Mouse (Mus musculus) limb, embryonic 10.5 days (tissue): ENCODE measurements at regions not wholly inside any gene's neighbourhood (a gene's known extent, or its start where the extent isn't known, plus 50 kb on each side); places are given as distances from the start of the nearest gene placed in this dataset.

ENCODE experiments used
- DNase-seq: peaks from one replicate; pipeline ENCODE4 v3.0.0-alpha.2; 2017; ENCODE audit warnings: low spot score
- H3K27ac ChIP-seq: fragments of 300-500 bp; sonication (generic); 2 replicates; pipeline ENCODE4 v1.5.1; 2016; ENCODE audit warnings: mild to moderate bottlenecking
- H3K27me3 ChIP-seq: fragments of 300-500 bp; sonication (generic); 2 replicates; pipeline ENCODE4 v1.6.1; 2016; ENCODE audit warnings: low read depth, mild to moderate bottlenecking; ENCODE audit not compliant: poor library complexity, severe bottlenecking
- H3K36me3 ChIP-seq: fragments of 300-500 bp; sonication (generic); 2 replicates; pipeline ENCODE4 v1.6.1; 2016; ENCODE audit warnings: mild to moderate bottlenecking, moderate library complexity
- H3K4me1 ChIP-seq: fragments of 300-500 bp; sonication (generic); 2 replicates; pipeline ENCODE4 v1.6.1; 2016
- H3K4me3 ChIP-seq: fragments of 300-500 bp; sonication (generic); 2 replicates; pipeline ENCODE4 v1.5.1; 2016; ENCODE audit warnings: mild to moderate bottlenecking, moderate library complexity
- H3K9me3 ChIP-seq: fragments of 300-500 bp; sonication (generic); replicated peaks from 2 replicates; pipeline ENCODE4 v1.6.1; 2016; ENCODE audit warnings: mild to moderate bottlenecking
- WGBS: fragments of 180-500 bp; shearing (Covaris S2); methylation state at CpG from one replicate; pipeline ENCODE4 v1.1.7; 2016; 5-methylcytosine and 5-hydroxymethylcytosine counted together

GRCm38 (mm10) chr12:15965921-15966320, 149.2 kb upstream of the Trib2 start:
- Histone ChIP-seq H3K4me1 (no peaks in the 10 kb centered on the region), H3K36me3 (no peaks in the 10 kb centered on the region), H3K9me3 (no peaks in the 10 kb centered on the region), H3K27ac (no peak overlapping the region), H3K27me3 (no peaks in the 10 kb centered on the region), H3K4me3 (no peak overlapping the region)
- no peak for DNase-seq
- WGBS, result 82% methylated on average over 4 of the region's 4 CpGs

- no peak for DNase-seq
- WGBS, result 90% methylated on average over 4 of the region's 4 CpGs
- H3K36me3 ChIP-seq, result no peaks in the 10 kb centered on the region
These were observed 147.4 kb upstream of the Trib2 start for GRCm38 (mm10) chr12:15964073-15964472.

GRCm38 (mm10) chr12:15961834-15962233, 145.1 kb upstream of the Trib2 start:
- Histone ChIP-seq H3K4me3 (no peak overlapping the region), H3K36me3 (no peaks in the 10 kb centered on the region), H3K4me1 (no peaks in the 10 kb centered on the region), H3K9me3 (no peaks in the 10 kb centered on the region), H3K27ac (no peak overlapping the region), H3K27me3 (no peaks in the 10 kb centered on the region)
- DNase-seq, result no peak
- WGBS, result 84% methylated on average over 2 of the region's 2 CpGs

More at GRCm38 (mm10) chr12:15964073-15964472, 147.4 kb upstream of the Trib2 start:
- H3K4me1 ChIP-seq, result no peaks in the 10 kb centered on the region
- no peaks in the 10 kb centered on the region for H3K9me3 ChIP-seq
- H3K27me3 ChIP-seq, result no peaks in the 10 kb centered on the region
- H3K4me3 ChIP-seq, result no peak overlapping the region
- H3K27ac ChIP-seq, result no peak overlapping the region

GRCm38 (mm10) chr12:15937443-15938237, 120.9 kb upstream of the Trib2 start:
- no peak overlapping the region for H3K4me3 ChIP-seq
- H3K36me3 ChIP-seq, result no peaks in the 10 kb centered on the region
- peak overlapping the region; percentile 30; the same call in 1 of the 2 replicates for H3K27ac ChIP-seq
- WGBS, result 33% methylated on average over 8 of the region's 8 CpGs
- DNase-seq, result peak; percentile 32
- no peaks in the 10 kb centered on the region for H3K9me3 ChIP-seq
- H3K27me3 ChIP-seq, result no peaks in the 10 kb centered on the region
- peaks cover 10% of the 10 kb centered on the region for H3K4me1 ChIP-seq

- Histone ChIP-seq H3K9me3 (no peaks in the 10 kb centered on the region), H3K4me3 (no peak overlapping the region), H3K27me3 (no peaks in the 10 kb centered on the region), H3K4me1 (peaks cover 1% of the 10 kb centered on the region; the same call in 1 of the 2 replicates), H3K36me3 (no peaks in the 10 kb centered on the region), H3K27ac (no peak overlapping the region)
- WGBS, result 91% methylated on average over 4 of the region's 4 CpGs
- no peak for DNase-seq
These were observed 115.3 kb upstream of the Trib2 start for GRCm38 (mm10) chr12:15932067-15932466.

GRCm38 (mm10) chr12:15931535-15931934, 114.8 kb upstream of the Trib2 start:
- Histone ChIP-seq H3K4me1 (no peaks in the 10 kb centered on the region), H3K27ac (no peak overlapping the region), H3K36me3 (no peaks in the 10 kb centered on the region), H3K9me3 (no peaks in the 10 kb centered on the region), H3K27me3 (no peaks in the 10 kb centered on the region), H3K4me3 (no peak overlapping the region)
- 95% methylated on average over 4 of the region's 4 CpGs for WGBS
- no peak for DNase-seq

GRCm38 (mm10) chr12:15930155-15930554, 113.4 kb upstream of the Trib2 start:
- DNase-seq, result no peak
- H3K9me3 ChIP-seq, result no peaks in the 10 kb centered on the region
- WGBS, result 89% methylated on average over 3 of the region's 3 CpGs
- H3K27ac ChIP-seq, result no peak overlapping the region
- no peaks in the 10 kb centered on the region for H3K27me3 ChIP-seq
- H3K4me3 ChIP-seq, result no peak overlapping the region
- no peaks in the 10 kb centered on the region for H3K4me1 ChIP-seq
- no peaks in the 10 kb centered on the region for H3K36me3 ChIP-seq

- WGBS, result 97% methylated on average over 1 of the region's 1 CpGs
- DNase-seq, result no peak
- Histone ChIP-seq H3K4me1 (no peaks in the 10 kb centered on the region), H3K27ac (no peak overlapping the region), H3K27me3 (no peaks in the 10 kb centered on the region), H3K9me3 (no peaks in the 10 kb centered on the region), H3K36me3 (no peaks in the 10 kb centered on the region), H3K4me3 (no peak overlapping the region)
These were observed 112.8 kb upstream of the Trib2 start for GRCm38 (mm10) chr12:15929541-15929940.

GRCm38 (mm10) chr12:15918291-15918690, 101.6 kb upstream of the Trib2 start:
- DNase-seq, result no peak
- Histone ChIP-seq H3K36me3 (no peaks in the 10 kb centered on the region), H3K27me3 (no peaks in the 10 kb centered on the region), H3K9me3 (no peaks in the 10 kb centered on the region), H3K27ac (no peak overlapping the region), H3K4me3 (no peak overlapping the region), H3K4me1 (no peaks in the 10 kb centered on the region)
- WGBS, result 91% methylated on average over 1 of the region's 1 CpGs

GRCm38 (mm10) chr12:15912959-15913358, 96.2 kb upstream of the Trib2 start:
- WGBS, result 86% methylated on average over 1 of the region's 1 CpGs
- DNase-seq, result no peak

GRCm38 (mm10) chr12:15912491-15912890, 95.8 kb upstream of the Trib2 start:
- H3K36me3 ChIP-seq, result no peaks in the 10 kb centered on the region
- H3K4me1 ChIP-seq, result no peaks in the 10 kb centered on the region
- no peak overlapping the region for H3K4me3 ChIP-seq
- no peak overlapping the region for H3K27ac ChIP-seq
- no peaks in the 10 kb centered on the region for H3K27me3 ChIP-seq
- 91% methylated on average over 3 of the region's 3 CpGs for WGBS
- no peak for DNase-seq
- H3K9me3 ChIP-seq, result no peaks in the 10 kb centered on the region

More at GRCm38 (mm10) chr12:15912959-15913358, 96.2 kb upstream of the Trib2 start:
- H3K27me3 ChIP-seq, result no peaks in the 10 kb centered on the region
- no peak overlapping the region for H3K4me3 ChIP-seq
- no peaks in the 10 kb centered on the region for H3K4me1 ChIP-seq
- H3K27ac ChIP-seq, result no peak overlapping the region
- H3K36me3 ChIP-seq, result no peaks in the 10 kb centered on the region
- no peaks in the 10 kb centered on the region for H3K9me3 ChIP-seq

GRCm38 (mm10) chr12:15911254-15911991, 94.7 kb upstream of the Trib2 start:
- 92% methylated on average over 1 of the region's 1 CpGs for WGBS
- no peaks in the 10 kb centered on the region for H3K36me3 ChIP-seq
- no peak overlapping the region for H3K4me3 ChIP-seq
- no peaks in the 10 kb centered on the region for H3K9me3 ChIP-seq
- H3K27me3 ChIP-seq, result no peaks in the 10 kb centered on the region
- H3K4me1 ChIP-seq, result no peaks in the 10 kb centered on the region
- no peak overlapping the region for H3K27ac ChIP-seq
- no peak for DNase-seq

- Histone ChIP-seq H3K4me1 (no peaks in the 10 kb centered on the region), H3K9me3 (no peaks in the 10 kb centered on the region), H3K4me3 (no peak overlapping the region), H3K36me3 (no peaks in the 10 kb centered on the region), H3K27ac (no peak overlapping the region), H3K27me3 (no peaks in the 10 kb centered on the region)
- DNase-seq, result no peak
- 93% methylated on average over 2 of the region's 2 CpGs for WGBS
These were observed 80.8 kb upstream of the Trib2 start for GRCm38 (mm10) chr12:15897539-15897938.
